Mouse (Mus musculus) G1E (cell line): ENCODE data around the gene Mgat2.

ENCODE experiments used
- CTCF ChIP-seq: IDR thresholded peaks from 2 replicates; pipeline ENCODE4 v1.5.1; 2012; ENCODE audit warnings: low read depth, low read length, inconsistent platforms, mixed read lengths
- GATA1 ChIP-seq: IDR thresholded peaks from 2 replicates; pipeline ENCODE4 v1.6.1; 2012; ENCODE audit warnings: borderline replicate concordance, low read length, inconsistent platforms, mixed read lengths
- GATA2 ChIP-seq: IDR thresholded peaks from 2 replicates; pipeline ENCODE4 v1.6.1; 2012; ENCODE audit warnings: low read depth, low read length, inconsistent platforms, borderline replicate concordance
- POLR2AphosphoS5 ChIP-seq: IDR thresholded peaks from 2 replicates; pipeline ENCODE4 v1.6.1; 2012; ENCODE audit warnings: low read depth, low read length, inconsistent platforms; ENCODE audit not compliant: insufficient replicate concordance
- TAL1 ChIP-seq: conservative IDR thresholded peaks from 2 replicates; pipeline ENCODE4 v1.6.1; 2012; ENCODE audit warnings: low read depth, low read length, inconsistent platforms, mixed read lengths

GRCm38 (mm10) chr12:69191396-69191795, 7.4 kb downstream of the Mgat2 start:
- no peak for TF ChIP-seq CTCF
- no peak for TF ChIP-seq TAL1
- TF ChIP-seq GATA1 = no peak
- TF ChIP-seq POLR2AphosphoS5 = no peak
- TF ChIP-seq GATA2 = no peak
